Mouse (Mus musculus) splenic B cell, adult 2 months (primary cell): ENCODE data around the gene Stx1a.

Experiments used
- DNase-seq: peaks from one replicate; pipeline ENCODE4 v3.0.0-alpha.2; 2011; ENCODE audit warnings: low read depth, low spot score
- H3K27me3 ChIP-seq: 2 replicates; pipeline ENCODE4 v1.6.1; 2012; ENCODE audit warnings: mild to moderate bottlenecking, low read length, moderate library complexity, mixed read lengths; ENCODE audit not compliant: control insufficient read depth, poor library complexity, insufficient read depth, severe bottlenecking
- H3K36me3 ChIP-seq: 2 replicates; pipeline ENCODE4 v1.6.1; 2012; ENCODE audit warnings: mild to moderate bottlenecking, low read length, moderate library complexity, mixed read lengths; ENCODE audit not compliant: control insufficient read depth, poor library complexity, insufficient read depth, severe bottlenecking

The Stx1a gene

GRCm38 (mm10) chr5:135076368-135076767 is 53.1 kb downstream of the Stx1a start:
- H3K36me3 ChIP-seq = no peaks in the 10 kb centered on the region
- DNase-seq = no peak
- no peaks in the 10 kb centered on the region for H3K27me3 ChIP-seq

GRCm38 (mm10) chr5:135076931-135077505 is 53.7 kb downstream of the Stx1a start:
- H3K27me3 ChIP-seq = no peaks in the 10 kb centered on the region
- no peaks in the 10 kb centered on the region for H3K36me3 ChIP-seq
- peak; percentile 10 for DNase-seq

GRCm38 (mm10) chr5:135077564-135078481 is 54.5 kb downstream of the Stx1a start, which contains the start of gene Vps37d:
TSS of gene Vps37d (minus strand) at chr5:135078266.
- no peaks in the 10 kb centered on the region for H3K27me3 ChIP-seq
- peak; percentile 90 for DNase-seq
- no peaks in the 10 kb centered on the region for H3K36me3 ChIP-seq

GRCm38 (mm10) chr5:135078482-135078810 is 55.2 kb downstream of the Stx1a start:
- Histone ChIP-seq H3K27me3 (no peaks in the 10 kb centered on the region), H3K36me3 (no peaks in the 10 kb centered on the region)

GRCm38 (mm10) chr5:135079578-135079977 is 56.3 kb downstream of the Stx1a start:
- no peaks in the 10 kb centered on the region for H3K27me3 ChIP-seq
- no peaks in the 10 kb centered on the region for H3K36me3 ChIP-seq
- no peak for DNase-seq

More at GRCm38 (mm10) chr5:135078482-135078810, 55.2 kb downstream of the Stx1a start:
- no peak for DNase-seq

GRCm38 (mm10) chr5:135080539-135080938 is 57.3 kb downstream of the Stx1a start:
- DNase-seq = no peak
- H3K27me3 ChIP-seq = no peaks in the 10 kb centered on the region
- H3K36me3 ChIP-seq = no peaks in the 10 kb centered on the region

GRCm38 (mm10) chr5:135086871-135087270 is 63.6 kb downstream of the Stx1a start:
- Histone ChIP-seq H3K27me3 (0 out of 2 replicates have a peak, but pooled peaks cover 1% of the 10 kb centered on the region), H3K36me3 (no peaks in the 10 kb centered on the region)
- DNase-seq = no peak

- Histone ChIP-seq H3K27me3 (0 out of 2 replicates have a peak, but pooled peaks cover 1% of the 10 kb centered on the region), H3K36me3 (no peaks in the 10 kb centered on the region)
- DNase-seq = no peak
Measured at GRCm38 (mm10) chr5:135089653-135090052, 66.4 kb downstream of the Stx1a start, which contains the start of gene Mlxipl. TSS of gene Mlxipl (plus strand) at chr5:135089890.
